Mouse (Mus musculus) embryonic fibroblast, embryonic 13.5 days (primary cell): ENCODE results near the gene Gabra5. TPM values are rescaled to one million over a fixed set of nuclear protein-coding genes. Genes with fewer than 3 reads are reported as not detected.
A peak's percentile ranks its signal among the peaks of the same experiment; 100 is the strongest.

Experiments used
- H3K27ac ChIP-seq: 2 replicates; pipeline ENCODE4 v1.5.1; 2012; ENCODE audit warnings: low read length, control low read depth, inconsistent platforms; ENCODE audit not compliant: insufficient read depth
- H3K4me1 ChIP-seq: 2 replicates; pipeline ENCODE4 v1.6.1; 2011; ENCODE audit warnings: low read length; ENCODE audit not compliant: control insufficient read depth, insufficient read depth
- H3K4me3 ChIP-seq: 2 replicates; pipeline ENCODE4 v1.5.1; 2011; ENCODE audit warnings: mild to moderate bottlenecking, control low read depth, low read length; ENCODE audit not compliant: insufficient read depth
- CTCF ChIP-seq: IDR thresholded peaks from 2 replicates; pipeline ENCODE4 v1.5.1; 2011; ENCODE audit warnings: mild to moderate bottlenecking, control low read depth, low read length, moderate library complexity, borderline replicate concordance; ENCODE audit not compliant: insufficient read depth
- POLR2A ChIP-seq: IDR thresholded peaks from 2 replicates; pipeline ENCODE4 v1.6.1; 2011; ENCODE audit warnings: low read depth, mild to moderate bottlenecking, control low read depth, low read length, moderate library complexity
- polyA plus RNA-seq: library from polyadenylated mRNA; stranded (reverse); fragments of >200 nt; gene quantifications from 2 replicates; pipeline ENCODE4 v1.2.4, GENCODE M21; 2011; ENCODE audit warnings: low read depth; ENCODE audit not compliant: missing spikeins, insufficient read length

The Gabra5 gene
- not detected in 2 replicates for polyA plus RNA-seq

GRCm38 (mm10) chr7:57509681-57510141 lies at the start of gene Gabra5:
Gene Gabra5, minus strand, starts transcription at chr7:57510059.
- no peak within 1 kb of the TSS for H3K27ac ChIP-seq
- H3K4me3 ChIP-seq, result no peak within 1 kb of the TSS
- no peak for TF ChIP-seq CTCF
- TF ChIP-seq POLR2A, result no peak
- no peaks in the 10 kb centered on the region for H3K4me1 ChIP-seq

DNA sequence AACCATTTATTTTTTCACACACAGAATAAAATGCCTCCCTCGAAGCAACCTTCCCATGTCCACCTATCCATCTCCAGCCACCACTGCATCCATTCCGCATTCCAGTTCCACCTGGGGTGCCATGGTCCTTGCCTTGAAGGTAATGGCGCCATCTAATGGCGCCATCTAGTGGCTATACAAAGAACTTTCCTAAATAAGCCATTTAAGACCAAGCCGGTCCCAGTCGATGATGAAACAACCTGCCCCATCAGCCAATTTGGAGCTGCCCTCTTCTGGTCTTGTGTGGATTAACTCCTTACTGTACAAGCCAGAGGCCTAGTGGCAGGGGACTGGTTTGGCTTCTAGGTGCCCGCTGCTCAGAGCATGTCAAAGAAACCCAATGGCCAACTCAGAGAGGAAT lies 28.7 kb upstream of the Gabra5 start:
- no peaks in the 10 kb centered on the region for H3K4me1 ChIP-seq
- TF ChIP-seq CTCF, result 0 out of 2 replicates have a peak, but pooled peaks have one; percentile 11
- TF ChIP-seq POLR2A, result no peak
- H3K27ac ChIP-seq, result no peak overlapping the region
- H3K4me3 ChIP-seq, result no peak overlapping the region

DNA sequence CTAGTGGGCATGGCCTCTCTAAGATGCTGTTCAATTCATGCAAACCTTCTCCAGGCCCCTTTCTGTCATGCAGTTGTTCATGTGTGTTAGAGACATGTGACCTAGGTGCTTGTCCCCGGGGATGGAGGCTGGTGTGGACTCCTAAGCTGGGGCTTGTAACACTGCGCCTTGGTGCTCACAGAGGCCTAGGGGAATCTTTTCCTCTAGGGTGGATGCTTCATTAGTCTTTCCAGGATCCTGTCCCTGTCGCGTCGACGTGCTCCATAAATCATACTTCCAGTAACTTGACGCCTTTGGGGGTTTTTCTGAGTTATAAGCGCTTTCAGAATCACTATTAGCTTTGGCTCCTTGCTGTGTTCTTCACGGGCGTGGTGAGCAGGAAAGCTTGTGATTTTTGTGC lies 22.8 kb upstream of the Gabra5 start:
- no peak overlapping the region for H3K27ac ChIP-seq
- no peaks in the 10 kb centered on the region for H3K4me1 ChIP-seq
- H3K4me3 ChIP-seq, result no peak overlapping the region
- TF ChIP-seq CTCF (no peak), POLR2A (no peak)

DNA sequence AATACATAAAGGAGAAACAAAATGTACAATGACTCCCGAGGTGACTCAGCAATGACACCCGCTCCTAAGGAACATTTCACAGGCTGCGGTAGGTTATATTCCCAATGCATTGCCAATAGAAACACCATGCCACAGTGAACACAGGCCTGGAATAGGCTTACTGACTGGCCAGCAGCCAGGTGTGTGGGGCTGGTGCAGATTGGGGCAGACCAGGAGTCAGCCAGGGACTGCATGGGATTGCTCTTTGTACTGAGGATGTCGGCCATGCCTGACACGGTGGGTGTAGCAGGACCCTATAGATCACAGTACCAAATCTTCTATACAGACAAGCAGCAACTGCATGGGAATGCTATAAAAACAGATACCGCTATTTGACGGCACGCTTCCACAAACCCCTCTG lies 20.1 kb upstream of the Gabra5 start:
- TF ChIP-seq CTCF (no peak), POLR2A (no peak)
- Histone ChIP-seq H3K4me3 (no peak overlapping the region), H3K27ac (no peak overlapping the region), H3K4me1 (no peaks in the 10 kb centered on the region)

- no peaks in the 10 kb centered on the region for H3K4me1 ChIP-seq
- no peak overlapping the region for H3K27ac ChIP-seq
- no peak for TF ChIP-seq POLR2A
- TF ChIP-seq CTCF, result no peak
- H3K4me3 ChIP-seq, result no peak overlapping the region
Observed at GRCm38 (mm10) chr7:57529451-57529850, 19.6 kb upstream of the Gabra5 start.

DNA sequence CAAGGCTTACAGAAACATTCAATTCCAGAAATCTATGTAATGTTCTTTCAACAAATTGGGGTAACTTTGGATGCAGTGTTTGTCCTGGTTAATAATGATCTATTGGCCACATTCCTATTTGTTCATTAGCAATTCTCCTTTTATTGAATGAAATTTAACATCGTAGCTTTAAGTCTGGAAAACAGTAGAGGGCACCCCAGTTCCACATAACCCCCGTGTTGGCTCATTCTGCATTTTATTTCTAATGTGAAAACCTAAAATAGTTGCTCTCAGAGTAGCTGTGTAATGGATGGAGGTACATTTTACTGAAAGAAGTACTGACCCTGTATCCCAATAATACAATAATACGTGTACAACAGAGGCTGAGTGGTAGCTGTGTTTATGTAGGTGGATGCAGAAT lies 3.1 kb upstream of the Gabra5 start:
- TF ChIP-seq POLR2A (no peak), CTCF (no peak)
- no peaks in the 10 kb centered on the region for H3K4me1 ChIP-seq
- H3K4me3 ChIP-seq, result no peak overlapping the region
- H3K27ac ChIP-seq, result no peak overlapping the region

DNA sequence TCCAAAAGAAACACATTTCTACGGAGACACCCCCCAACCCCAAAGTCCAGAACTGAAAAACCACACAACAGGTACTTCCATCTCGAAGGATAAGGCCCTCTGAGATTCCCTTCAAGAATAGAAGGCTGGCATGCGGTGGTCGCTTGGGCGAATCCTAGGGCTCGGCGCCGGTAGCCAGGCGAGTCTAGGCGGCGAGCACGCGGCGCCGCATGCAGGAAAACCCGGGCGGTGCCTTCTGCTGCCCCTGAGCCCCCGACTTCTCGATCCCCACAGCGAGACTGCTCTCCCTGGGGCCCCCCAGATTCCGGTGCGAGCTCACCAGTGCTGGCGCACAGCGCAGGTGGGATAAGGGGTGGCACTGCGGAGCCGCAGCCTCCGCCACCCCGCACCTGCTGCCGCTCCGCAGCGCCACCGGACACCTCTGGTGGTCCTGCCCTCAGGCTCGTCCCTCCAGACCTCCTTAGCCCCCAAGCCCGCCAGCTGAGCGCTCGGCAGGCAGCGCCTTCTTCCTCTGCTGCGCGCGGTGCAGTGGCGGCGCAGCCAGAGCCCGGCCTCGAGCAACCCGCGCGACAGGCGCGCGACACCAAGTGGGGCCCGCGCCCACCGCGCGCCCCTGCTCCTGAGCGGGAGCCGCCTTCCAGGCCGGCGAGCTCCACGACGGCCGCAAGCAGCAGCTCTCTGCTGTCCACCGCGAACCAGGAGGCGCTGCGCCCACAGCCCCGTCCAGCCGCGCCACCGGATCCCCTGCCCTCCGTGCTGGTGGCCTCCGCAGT lies 813 bp downstream of the Gabra5 start:
- no peak for TF ChIP-seq POLR2A
- no peak for TF ChIP-seq CTCF
- H3K27ac ChIP-seq, result no peak overlapping the region
- no peaks in the 10 kb centered on the region for H3K4me1 ChIP-seq

DNA sequence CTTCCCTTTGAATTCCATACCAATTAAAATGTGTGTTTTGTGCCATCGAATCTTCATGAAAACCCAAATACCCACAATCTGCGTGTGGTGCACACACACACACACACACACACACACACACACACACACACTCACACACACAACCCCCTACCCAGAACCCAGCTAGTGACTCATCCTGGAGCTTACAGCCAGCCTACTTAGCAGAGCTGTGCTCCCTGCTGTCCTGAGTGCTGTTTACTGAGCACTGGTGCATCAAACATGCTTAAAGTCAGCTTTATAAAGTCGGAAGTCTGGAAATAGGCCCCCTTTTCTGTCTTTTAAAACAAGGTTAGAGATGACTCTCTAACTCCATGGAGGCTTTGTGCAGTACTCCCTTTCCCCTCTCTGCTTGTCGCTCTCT lies 7.0 kb downstream of the Gabra5 start:
- TF ChIP-seq CTCF (no peak), POLR2A (no peak)
- H3K27ac ChIP-seq, result no peak overlapping the region
- H3K4me3 ChIP-seq, result no peak overlapping the region
- no peaks in the 10 kb centered on the region for H3K4me1 ChIP-seq

More for the DNA sequence above, 813 bp downstream of the Gabra5 start:
- no peak overlapping the region for H3K4me3 ChIP-seq

DNA sequence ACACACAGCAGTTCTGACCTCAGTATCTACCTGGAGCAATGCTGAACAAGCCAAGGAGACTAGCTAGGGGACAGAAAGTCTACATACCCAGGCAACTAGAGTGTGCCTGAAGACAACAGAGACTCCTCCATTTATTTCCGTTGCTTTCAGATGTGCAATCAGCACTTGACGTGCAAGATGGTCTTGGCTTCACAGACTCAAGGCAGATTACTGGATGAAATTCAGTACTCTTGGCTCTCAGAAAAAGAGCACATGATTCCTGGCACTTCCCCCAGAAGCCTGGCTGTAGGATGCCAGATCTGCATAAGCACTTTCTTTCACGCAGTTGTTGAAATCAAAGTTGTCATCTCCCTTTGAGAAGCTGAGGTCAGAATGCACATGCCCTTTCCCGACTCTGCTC lies 18.1 kb downstream of the Gabra5 start:
- Histone ChIP-seq H3K4me1 (no peaks in the 10 kb centered on the region), H3K4me3 (no peak overlapping the region), H3K27ac (no peak overlapping the region)
- TF ChIP-seq POLR2A, result no peak
- TF ChIP-seq CTCF, result no peak

- no peak overlapping the region for H3K4me3 ChIP-seq
- no peaks in the 10 kb centered on the region for H3K4me1 ChIP-seq
- TF ChIP-seq POLR2A (no peak), CTCF (no peak)
- H3K27ac ChIP-seq, result no peak overlapping the region
Observed at GRCm38 (mm10) chr7:57486907-57487306, 23.0 kb downstream of the Gabra5 start.

DNA sequence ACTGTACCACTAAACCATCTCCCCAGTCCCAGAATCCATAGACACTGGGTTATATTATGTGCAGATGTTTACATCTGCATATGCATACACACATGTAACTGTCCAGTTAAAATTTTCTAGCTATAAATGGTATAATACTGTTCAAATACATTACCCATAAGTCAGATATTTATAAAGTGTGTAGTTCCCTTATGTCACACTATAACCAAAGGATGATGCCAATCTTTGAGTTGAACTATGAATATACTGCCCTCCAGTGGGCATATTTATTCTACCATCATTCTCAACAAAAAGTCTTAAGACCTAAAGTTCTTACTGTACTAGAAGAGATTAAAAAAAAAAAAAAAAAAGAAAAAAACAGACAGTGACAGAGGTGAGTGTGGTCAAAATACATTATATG lies 27.0 kb downstream of the Gabra5 start:
- H3K4me3 ChIP-seq, result no peak overlapping the region
- H3K27ac ChIP-seq, result no peak overlapping the region
- TF ChIP-seq CTCF (no peak), POLR2A (no peak)
- no peaks in the 10 kb centered on the region for H3K4me1 ChIP-seq
